Mouse (Mus musculus) fibroblast of lung, adult 2 months (primary cell): Measurements from ENCODE around the gene Olfr1143.

Source experiments
- DNase-seq: peaks from one replicate; pipeline ENCODE4 v3.0.0-alpha.2; 2011; ENCODE audit warnings: low read depth

Olfr1143 gene

DNA sequence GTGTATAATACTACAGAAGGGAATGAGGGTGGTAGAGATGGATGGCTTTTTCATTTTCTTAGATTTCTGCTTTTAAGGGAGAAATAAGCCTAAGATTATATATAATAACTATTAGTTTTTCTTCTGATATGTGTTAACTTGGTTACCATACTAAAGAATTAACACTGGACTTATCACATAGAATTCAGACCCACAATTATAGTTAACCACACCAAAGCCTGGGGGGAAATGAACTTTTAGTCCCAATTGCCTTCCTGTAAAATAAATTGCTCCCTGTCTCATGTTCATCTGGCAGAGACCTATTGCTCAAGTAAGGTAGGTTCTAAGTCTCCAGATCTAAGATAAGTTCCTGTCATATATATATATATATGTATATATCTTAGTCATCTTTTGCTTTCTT is at the start of gene Olfr1143:
Gene Olfr1143, plus strand, starts transcription at position 301 of the 400 bp plus-strand sequence.
- DNase-seq, result no peak

DNA sequence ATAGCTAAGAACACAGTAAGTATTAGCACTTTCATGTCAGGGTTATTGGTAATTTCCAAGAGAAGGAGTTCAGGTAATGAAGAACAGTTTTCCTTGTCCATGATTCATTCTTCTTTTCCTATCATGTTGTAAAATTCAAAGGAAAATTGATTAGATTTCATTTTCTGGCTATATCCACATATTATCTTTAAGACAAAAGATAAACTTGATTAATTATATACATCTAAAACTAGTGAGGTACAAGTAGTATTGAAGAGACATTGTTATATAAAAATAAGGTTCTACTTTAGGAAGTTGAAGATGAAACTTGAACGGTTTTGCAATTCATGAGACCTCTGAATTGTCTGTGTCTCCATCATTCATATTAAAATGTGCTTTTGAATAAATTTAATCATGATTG is 46.5 kb upstream of the Olfr1143 start, which contains the start of gene Olfr1141:
Gene Olfr1141, minus strand, starts transcription at position 101 of the 400 bp plus-strand sequence.
- no peak for DNase-seq

DNA sequence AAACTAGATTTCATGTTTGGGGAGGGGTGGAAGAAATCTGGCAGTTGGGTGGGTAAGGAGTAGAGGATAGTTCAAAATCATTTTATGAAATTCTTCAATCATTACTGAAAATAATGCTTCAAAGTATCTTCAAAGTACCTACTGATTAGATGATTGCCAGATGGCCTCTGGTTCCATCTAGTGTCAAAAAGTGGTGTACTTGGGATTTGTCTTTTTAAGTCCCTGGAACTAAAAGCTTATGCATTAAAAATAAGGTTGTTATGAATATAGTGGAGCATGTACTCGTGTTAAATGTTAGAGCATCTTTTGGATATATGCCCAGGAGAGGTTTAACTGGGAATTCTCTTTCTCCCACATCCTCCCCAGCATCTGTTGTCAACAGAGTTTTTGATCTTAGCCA is 24.2 kb upstream of the Olfr1143 start:
- DNase-seq, result no peak

DNA sequence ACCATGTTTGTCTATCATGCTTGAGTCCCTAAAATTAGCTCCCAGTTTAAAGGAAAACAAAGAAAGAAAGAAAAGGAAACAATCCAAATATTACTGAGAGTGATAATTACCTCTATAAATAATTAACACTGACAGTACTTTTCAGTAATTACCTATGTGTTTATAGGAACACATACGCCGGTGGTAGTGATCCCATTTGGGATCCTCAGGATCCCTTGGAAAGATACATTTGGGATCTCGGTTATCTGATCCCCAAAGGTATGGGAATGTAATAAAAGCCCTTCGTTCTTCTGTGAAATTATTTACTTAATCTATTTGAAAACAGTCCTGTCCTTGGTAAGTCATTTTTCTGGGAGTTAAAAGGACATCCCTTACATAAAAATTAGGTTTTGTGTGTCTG is 21.2 kb upstream of the Olfr1143 start, which contains the start of gene Olfr152:
Gene Olfr152, plus strand, starts transcription at position 301 of the 400 bp plus-strand sequence.
- DNase-seq, result no peak

DNA sequence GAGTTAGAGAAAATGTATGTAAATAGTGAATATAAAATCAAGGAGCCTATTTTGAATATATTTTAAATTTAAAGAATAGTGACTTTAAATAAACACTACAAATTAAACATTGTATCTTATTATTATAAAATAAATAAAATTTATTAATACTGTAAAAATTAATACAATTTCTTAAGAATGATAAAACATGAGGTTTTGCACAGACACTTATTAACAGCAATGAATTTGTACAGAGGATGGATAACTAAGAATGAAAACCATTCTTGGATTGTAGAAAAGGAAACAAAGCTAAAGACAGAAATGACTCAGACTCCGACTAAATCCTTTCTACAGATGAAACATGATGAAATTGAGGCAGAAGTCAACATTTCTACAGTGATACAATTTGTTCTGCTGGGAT is 9.1 kb downstream of the Olfr1143 start, which contains the start of gene Olfr1145:
Gene Olfr1145, plus strand, starts transcription at position 301 of the 400 bp plus-strand sequence.
- no peak for DNase-seq

DNA sequence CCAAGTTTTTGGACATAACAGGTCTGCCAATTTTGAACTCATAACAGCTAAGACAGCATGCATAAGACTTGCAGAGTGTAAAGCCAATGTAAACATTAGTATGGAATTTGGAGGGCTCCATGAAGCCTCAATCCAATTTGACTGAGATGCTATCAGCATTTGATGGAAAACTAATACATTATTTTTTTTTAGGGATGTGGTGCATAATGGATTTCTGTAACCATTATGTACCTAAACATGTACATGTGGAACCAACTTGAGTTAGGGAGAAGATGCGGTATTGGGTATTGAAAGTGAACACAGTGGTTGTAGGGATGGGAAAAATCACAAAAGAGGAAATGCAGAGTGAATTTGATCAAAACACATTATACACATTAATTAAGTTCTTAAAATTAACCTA is 29.8 kb downstream of the Olfr1143 start, which contains the start of gene Olfr1148:
Gene Olfr1148, plus strand, starts transcription at position 301 of the 400 bp plus-strand sequence.
- DNase-seq, result no peak

DNA sequence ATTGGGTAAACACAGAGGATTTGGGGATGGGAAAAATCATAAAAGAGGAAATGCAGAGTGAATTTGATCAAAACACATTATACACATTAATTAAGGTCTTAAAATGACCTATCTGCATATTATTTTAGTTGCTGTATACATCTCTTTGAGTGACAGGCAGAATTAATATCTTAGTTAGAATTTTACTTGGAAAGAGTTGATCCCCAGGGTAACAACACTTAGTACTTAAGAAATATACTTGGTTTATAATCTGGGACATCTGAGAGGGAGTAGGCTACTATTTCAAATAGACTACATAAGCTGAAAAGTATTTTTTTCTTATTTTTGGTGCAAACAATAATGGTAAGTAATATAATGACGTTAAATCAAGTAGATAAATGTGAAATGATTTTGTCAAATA is 43.3 kb downstream of the Olfr1143 start, which contains the start of gene Olfr1150-ps1:
Gene Olfr1150-ps1, plus strand, starts transcription at position 301 of the 400 bp plus-strand sequence.
- DNase-seq, result no peak
